27 mouse cellular contexts compared by ENCODE assay signal in the genomic region with DNA sequence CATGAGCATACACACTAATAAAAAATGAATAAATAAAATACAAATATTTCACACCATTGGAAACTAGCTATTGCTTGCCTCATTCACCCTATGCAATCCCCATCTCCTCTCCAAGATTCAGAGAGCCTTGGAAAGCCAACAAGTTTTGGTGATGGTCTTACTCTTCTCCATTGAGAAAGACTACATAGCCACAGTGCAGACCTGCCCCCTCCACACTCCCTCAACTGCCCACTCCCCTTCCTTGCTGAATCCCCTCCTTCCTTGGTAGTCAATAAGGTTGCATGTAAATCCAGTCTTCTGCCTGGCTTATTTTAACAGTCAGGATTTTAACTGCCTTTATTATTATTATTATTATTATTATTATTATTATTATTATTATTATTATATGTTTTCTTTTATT. TPM values are rescaled to one million over a fixed set of nuclear protein-coding genes. Genes with fewer than 3 reads are reported as not detected.
DNase-seq lines count a peak whose midpoint lies in the region; ATAC-seq lines count a peak whose summit lies in the region.
"Had no signal": no experiment of that assay in that cellular context is flagged by ENCODE, and none has a peak within 500 bp of the region (broad histone marks: within the 10 kb centered on the region; RNA-seq: fewer than 3 reads in every experiment).

No protein-coding gene starts in this region.

- H3K9ac ChIP-seq in neural tube, embryonic 13.5 days, result no peak overlapping the region
- H3K9ac ChIP-seq: embryonic facial prominence, embryonic 13.5 days; embryonic facial prominence, embryonic 15.5 days; forebrain, embryonic 12.5 days had no signal

- peak overlapping the region; percentile 68 for H3K27ac ChIP-seq in neural tube, embryonic 13.5 days (replicated peaks)
- H3K27ac ChIP-seq: embryonic facial prominence, embryonic 13.5 days; embryonic facial prominence, embryonic 15.5 days; forebrain, embryonic 10.5 days; forebrain, embryonic 12.5 days had no signal

- no peak overlapping the region for H3K4me3 ChIP-seq in neural tube, embryonic 13.5 days
- H3K4me3 ChIP-seq: embryonic facial prominence, embryonic 13.5 days; embryonic facial prominence, embryonic 15.5 days; erythroblast, embryonic 14.5 days; forebrain, embryonic 10.5 days; forebrain, embryonic 12.5 days had no signal

- no peaks in the 10 kb centered on the region for H3K27me3 ChIP-seq in neural tube, embryonic 13.5 days
- H3K27me3 ChIP-seq: CH12.LX; embryonic facial prominence, embryonic 13.5 days; embryonic facial prominence, embryonic 15.5 days had no signal

- no peaks in the 10 kb centered on the region for H3K4me1 ChIP-seq in neural tube, embryonic 13.5 days (replicated peaks)
- H3K4me1 ChIP-seq: embryonic facial prominence, embryonic 13.5 days; embryonic facial prominence, embryonic 15.5 days; forebrain, embryonic 10.5 days; forebrain, embryonic 12.5 days had no signal

- H3K9me3 ChIP-seq in neural tube, embryonic 13.5 days, result no peaks in the 10 kb centered on the region
- H3K9me3 ChIP-seq: embryonic facial prominence, embryonic 13.5 days; embryonic facial prominence, embryonic 15.5 days; forebrain, embryonic 10.5 days; forebrain, embryonic 12.5 days had no signal

- no peak overlapping the region for H3K4me2 ChIP-seq in neural tube, embryonic 13.5 days
- H3K4me2 ChIP-seq: embryonic facial prominence, embryonic 13.5 days; embryonic facial prominence, embryonic 15.5 days; forebrain, embryonic 12.5 days had no signal

- ATAC-seq in neural tube, embryonic 13.5 days (ENCODE audit: low read depth), result 0 out of 2 replicates have a peak, but pooled peaks have one; percentile 50
- ATAC-seq: activated CD4-positive, CD25-positive, alpha-beta regulatory T cell, adult 4 months; CD4-positive, CD25-positive, alpha-beta regulatory T cell, adult 4 months; forebrain, embryonic 14.5 days; forebrain, embryonic 16.5 days; Patski had no signal

- no peaks in the 10 kb centered on the region for H3K36me3 ChIP-seq in neural tube, embryonic 13.5 days
- H3K36me3 ChIP-seq: embryonic facial prominence, embryonic 13.5 days; embryonic facial prominence, embryonic 15.5 days; forebrain, embryonic 10.5 days; forebrain, embryonic 12.5 days; G1E had no signal

- DNase-seq in heart, adult 11 months, result peak; percentile 11
- no peak for DNase-seq in heart, postnatal 14 days
- no peak for DNase-seq in neural tube, embryonic 10.5 days (ENCODE audit: extremely low spot score, low spot score)
- DNase-seq in embryo, embryonic 11 days, result no peak
- DNase-seq: adrenal gland, adult 8-10 months; adrenal gland, postnatal 14 days; adrenal gland, postnatal 36 days; B cell, adult 2 months; cerebellum, adult 11-12 months; cerebellum, adult 2 months; cerebellum, adult 9-10 months; cerebellum, postnatal 10 days; cerebellum, postnatal 25 days had no signal

- intact Hi-C loops in heart, postnatal 14 days (cut with DNase I), result no loop called here

RNA-seq across cellular contexts. Expression of a gene that starts 41.6 kb away (rescaled TPM):
- total RNA-seq in heart, postnatal 14 days (2021), result not detected
- polyA plus RNA-seq in neural tube, embryonic 13.5 days (2015; fragmentation: Nextera tagmentation; extraction: Ambion mirVana), result 198 and 228 TPM in 2 replicates
- total RNA-seq: adrenal gland, adult 18-20 months; adrenal gland, postnatal 14 days; adrenal gland, postnatal 36 days; CH12.LX; G1E had no signal
- polyA plus RNA-seq: activated CD4-positive, CD25-positive, alpha-beta regulatory T cell, adult 4 months; CD4-positive, CD25-positive, alpha-beta regulatory T cell, adult 4 months; erythroblast, embryonic 14.5 days; G1E; Patski had no signal
